Mouse (Mus musculus) kidney, embryonic 15.5 days (tissue): ENCODE measurements around the gene Psmb9. TPM values are rescaled to one million over a fixed set of nuclear protein-coding genes. Genes with fewer than 3 reads are reported as not detected.

Experiments used
- ATAC-seq: fragments of 200-750 bp; cut with Nextera tagmentation; replicated peaks from 2 replicates; pipeline ENCODE4 v1.8.0; 2017; ENCODE audit warnings: moderate TSS enrichment; ENCODE audit not compliant: low FRiP score
- H3K27ac ChIP-seq: fragments of 300-500 bp; sonication (generic); 2 replicates; pipeline ENCODE4 v1.5.1; 2015; ENCODE audit warnings: mild to moderate bottlenecking, inconsistent platforms
- H3K27me3 ChIP-seq: fragments of 300-500 bp; sonication (generic); 2 replicates; pipeline ENCODE4 v1.6.1; 2015; ENCODE audit warnings: inconsistent platforms
- H3K36me3 ChIP-seq: fragments of 300-500 bp; sonication (generic); 2 replicates; pipeline ENCODE4 v1.6.1; 2015; ENCODE audit warnings: inconsistent platforms
- H3K4me1 ChIP-seq: fragments of 300-500 bp; sonication (generic); 2 replicates; pipeline ENCODE4 v1.6.1; 2015; ENCODE audit warnings: inconsistent platforms
- H3K4me2 ChIP-seq: fragments of 300-500 bp; sonication (generic); 2 replicates; pipeline ENCODE4 v1.6.1; 2015; ENCODE audit warnings: moderate library complexity, mild to moderate bottlenecking, inconsistent platforms
- H3K4me3 ChIP-seq: fragments of 300-500 bp; sonication (generic); replicated peaks from 2 replicates; pipeline ENCODE4 v1.5.1; 2015; ENCODE audit warnings: mild to moderate bottlenecking, inconsistent platforms
- H3K9ac ChIP-seq: fragments of 300-500 bp; sonication (generic); 2 replicates; pipeline ENCODE4 v1.6.1; 2015; ENCODE audit warnings: mild to moderate bottlenecking, inconsistent platforms
- H3K9me3 ChIP-seq: fragments of 300-500 bp; sonication (generic); replicated peaks from 2 replicates; pipeline ENCODE4 v1.6.1; 2016; ENCODE audit warnings: inconsistent platforms
- WGBS: fragments of 180-500 bp; shearing (Covaris S2); methylation state at CpG from one replicate; pipeline ENCODE4 v1.1.7; 2015; ENCODE audit warnings: mixed read lengths; 5-methylcytosine and 5-hydroxymethylcytosine counted together
- polyA plus RNA-seq: library from polyadenylated mRNA; unstranded; fragments of >200 nt; fragmentation: Nextera tagmentation; extraction: Ambion mirVana; gene quantifications from 2 replicates; pipeline ENCODE4 v1.2.1, GENCODE M21; 2015

The Psmb9 gene
- polyA plus RNA-seq, 1 experiment from 2014 or later = 3.2 TPM

DNA sequence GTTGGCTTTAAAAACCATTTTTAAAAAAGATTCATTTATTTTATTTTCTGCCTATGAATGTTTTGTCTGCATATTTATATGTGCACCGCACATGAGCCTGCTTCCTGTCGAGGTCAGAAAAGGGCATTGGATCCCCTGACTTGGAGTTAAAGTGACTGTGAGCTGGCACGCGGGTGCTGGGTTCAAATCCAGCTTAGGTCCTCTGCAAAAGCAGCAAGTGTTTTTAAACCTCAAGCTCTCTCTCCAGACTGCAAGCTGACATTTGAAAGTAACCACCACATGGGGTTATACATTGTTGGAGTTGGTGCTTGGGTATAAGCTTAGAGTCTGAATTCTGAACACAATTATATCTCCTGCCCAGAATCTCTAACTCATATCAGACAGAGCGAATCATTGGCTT is 30.4 kb upstream of the Psmb9 start:
- Histone ChIP-seq H3K36me3 (no peaks in the 10 kb centered on the region), H3K4me2 (no peak overlapping the region), H3K27ac (no peak overlapping the region), H3K4me1 (0 out of 2 replicates have a peak, but pooled peaks cover 5% of the 10 kb centered on the region), H3K4me3 (no peak overlapping the region), H3K9me3 (no peaks in the 10 kb centered on the region), H3K9ac (no peak overlapping the region), H3K27me3 (peaks cover 32% of the 10 kb centered on the region)
- WGBS = 89% methylated on average over 5 of the region's 5 CpGs
- ATAC-seq = no peak

DNA sequence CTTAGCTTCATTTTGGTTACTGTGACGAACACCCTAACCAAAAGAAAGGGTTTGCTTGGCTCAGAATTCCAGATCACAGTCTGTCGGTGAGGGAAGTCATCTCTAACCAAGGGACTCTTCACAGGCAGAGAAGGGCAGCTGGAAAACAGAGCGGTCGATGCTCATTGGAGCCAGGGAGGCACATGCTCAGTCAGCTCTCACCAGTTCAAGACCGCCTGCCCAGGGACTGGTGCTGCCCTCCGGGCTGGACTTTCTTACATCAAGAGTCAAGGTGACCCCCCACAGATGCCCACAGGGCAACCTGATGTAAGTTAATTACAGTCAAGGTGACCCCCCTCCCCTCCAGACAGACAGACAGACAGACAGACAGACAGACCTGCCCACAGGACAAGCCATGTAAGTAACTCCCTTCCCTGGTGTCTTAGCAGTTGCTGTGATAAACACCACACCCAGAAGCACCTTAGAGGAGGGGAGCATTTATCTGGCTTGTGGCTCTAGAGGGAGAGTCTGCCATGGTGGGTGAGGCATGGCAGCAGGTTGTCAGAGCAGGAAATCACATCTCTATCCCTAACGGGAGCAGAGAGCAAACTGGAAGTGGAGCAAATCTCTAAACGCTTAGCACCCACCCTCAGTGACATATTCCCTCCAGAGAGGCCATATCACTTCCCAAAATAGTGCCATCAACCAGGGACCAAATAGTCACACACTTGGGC is 29.8 kb upstream of the Psmb9 start:
- H3K4me1 ChIP-seq = 0 out of 2 replicates have a peak, but pooled peaks cover 5% of the 10 kb centered on the region
- no peak overlapping the region for H3K27ac ChIP-seq
- peaks cover 38% of the 10 kb centered on the region for H3K27me3 ChIP-seq
- H3K9ac ChIP-seq = no peak overlapping the region
- no peaks in the 10 kb centered on the region for H3K36me3 ChIP-seq
- H3K4me3 ChIP-seq = no peak overlapping the region
- 87% methylated on average over 8 of the region's 8 CpGs for WGBS
- H3K4me2 ChIP-seq = no peak overlapping the region
- H3K9me3 ChIP-seq = no peaks in the 10 kb centered on the region
- no peak for ATAC-seq

DNA sequence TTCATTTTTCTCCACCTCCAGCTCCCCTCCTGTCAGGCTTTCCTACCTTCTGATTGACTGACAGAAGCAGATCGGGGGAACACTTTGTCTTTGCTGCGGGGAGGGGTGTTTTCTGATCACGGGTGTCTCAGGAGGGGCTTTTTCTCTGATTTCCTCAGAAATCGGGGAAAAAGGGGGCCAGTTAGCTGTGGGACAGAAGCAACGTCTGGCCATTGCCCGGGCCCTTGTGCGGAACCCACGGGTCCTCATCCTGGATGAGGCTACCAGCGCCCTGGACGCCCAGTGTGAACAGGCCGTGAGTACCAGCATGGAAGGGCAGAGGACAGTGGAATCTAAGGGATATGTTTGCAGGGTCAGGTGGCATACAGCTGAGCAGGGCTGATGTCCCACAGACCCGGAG is 27.6 kb upstream of the Psmb9 start:
- 88% methylated on average over 12 of the region's 12 CpGs for WGBS
- peaks cover 60% of the 10 kb centered on the region for H3K27me3 ChIP-seq
- no peak for ATAC-seq
- no peak overlapping the region for H3K27ac ChIP-seq
- no peak overlapping the region for H3K9ac ChIP-seq
- no peaks in the 10 kb centered on the region for H3K36me3 ChIP-seq
- H3K9me3 ChIP-seq = no peaks in the 10 kb centered on the region
- no peak overlapping the region for H3K4me3 ChIP-seq
- H3K4me2 ChIP-seq = no peak overlapping the region
- H3K4me1 ChIP-seq = 0 out of 2 replicates have a peak, but pooled peaks cover 10% of the 10 kb centered on the region

DNA sequence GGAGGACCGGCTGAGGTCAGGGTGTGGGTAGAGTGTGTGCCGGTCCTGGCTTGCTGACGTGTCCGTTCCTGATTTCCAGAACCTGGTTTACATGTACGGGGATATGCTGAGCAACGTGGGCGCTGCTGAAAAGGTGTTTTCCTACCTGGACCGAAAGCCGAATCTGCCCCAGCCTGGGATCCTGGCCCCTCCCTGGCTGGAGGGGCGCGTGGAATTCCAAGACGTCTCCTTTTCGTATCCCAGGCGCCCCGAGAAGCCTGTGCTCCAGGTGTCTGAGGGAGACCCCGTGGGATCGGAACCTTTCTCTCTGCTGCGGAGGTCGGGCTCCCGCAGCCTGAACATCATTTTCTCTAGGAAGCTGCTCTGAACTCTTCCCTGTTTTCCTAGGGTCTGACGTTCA is 26.4 kb upstream of the Psmb9 start:
- Histone ChIP-seq H3K27ac (no peak overlapping the region), H3K27me3 (peaks cover 73% of the 10 kb centered on the region), H3K9me3 (no peaks in the 10 kb centered on the region), H3K4me2 (peak overlapping the region; percentile 33), H3K4me3 (no peak overlapping the region), H3K4me1 (0 out of 2 replicates have a peak, but pooled peaks cover 10% of the 10 kb centered on the region), H3K36me3 (no peaks in the 10 kb centered on the region), H3K9ac (no peak overlapping the region)
- ATAC-seq = no peak
- WGBS = 42% methylated on average over 21 of the region's 21 CpGs

DNA sequence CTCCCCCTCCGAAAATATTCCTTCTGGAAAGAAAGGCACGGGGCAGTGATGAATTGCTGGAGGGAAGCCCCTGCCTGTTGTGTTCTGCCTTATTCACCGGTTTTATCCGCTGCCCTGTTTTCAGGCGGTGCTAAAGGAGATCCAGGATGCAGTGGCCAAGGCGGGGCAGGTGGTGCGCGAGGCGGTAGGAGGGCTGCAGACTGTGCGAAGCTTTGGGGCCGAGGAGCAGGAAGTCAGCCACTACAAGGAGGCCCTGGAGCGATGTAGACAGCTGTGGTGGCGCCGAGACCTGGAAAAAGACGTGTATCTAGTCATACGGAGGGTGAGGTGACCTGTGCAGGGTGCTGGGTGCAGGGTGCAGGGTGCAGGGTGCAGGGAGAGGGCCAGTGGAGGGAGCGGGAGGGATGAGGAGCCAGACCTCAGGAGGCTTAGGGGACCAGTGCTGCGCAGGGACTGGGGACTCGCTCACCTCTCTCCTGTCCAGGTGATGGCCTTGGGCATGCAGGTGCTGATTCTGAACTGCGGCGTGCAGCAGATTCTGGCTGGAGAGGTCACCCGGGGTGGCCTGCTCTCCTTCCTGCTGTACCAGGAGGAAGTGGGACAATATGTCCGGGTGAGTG is 24.3 kb upstream of the Psmb9 start:
- no peak for ATAC-seq
- 20% methylated on average over 23 of the region's 23 CpGs for WGBS
- Histone ChIP-seq H3K9me3 (no peaks in the 10 kb centered on the region), H3K9ac (no peak overlapping the region), H3K36me3 (no peaks in the 10 kb centered on the region), H3K27me3 (peaks cover 84% of the 10 kb centered on the region), H3K4me1 (0 out of 2 replicates have a peak, but pooled peaks cover 10% of the 10 kb centered on the region), H3K4me2 (no peak overlapping the region), H3K4me3 (no peak overlapping the region), H3K27ac (no peak overlapping the region)

DNA sequence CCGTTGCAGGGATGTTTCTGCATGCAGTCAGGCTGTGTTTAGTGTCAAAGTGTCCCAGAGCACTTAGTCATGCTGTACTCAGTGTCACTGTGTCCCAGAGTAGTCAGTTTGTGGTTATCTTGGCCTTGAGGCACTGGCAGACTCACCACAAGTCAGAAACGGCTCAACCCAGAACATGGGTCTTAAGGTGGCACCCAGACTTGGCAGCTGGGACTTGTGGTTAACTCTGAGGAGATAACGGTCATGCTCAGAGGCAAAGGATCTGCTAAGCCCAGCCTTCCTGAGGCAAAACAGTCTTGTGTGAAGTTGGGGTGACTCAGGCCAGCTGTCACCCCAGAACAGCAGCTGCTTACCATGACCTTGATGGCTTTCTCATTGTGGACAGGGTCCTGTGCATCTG is 23.0 kb upstream of the Psmb9 start:
- Histone ChIP-seq H3K4me3 (no peak overlapping the region), H3K9me3 (no peaks in the 10 kb centered on the region), H3K36me3 (no peaks in the 10 kb centered on the region), H3K27me3 (peaks cover 88% of the 10 kb centered on the region), H3K27ac (no peak overlapping the region), H3K4me2 (no peak overlapping the region), H3K9ac (no peak overlapping the region), H3K4me1 (peaks cover 12% of the 10 kb centered on the region; the same call in 1 of the 2 replicates)
- WGBS = 72% methylated on average over 3 of the region's 3 CpGs
- no peak for ATAC-seq

DNA sequence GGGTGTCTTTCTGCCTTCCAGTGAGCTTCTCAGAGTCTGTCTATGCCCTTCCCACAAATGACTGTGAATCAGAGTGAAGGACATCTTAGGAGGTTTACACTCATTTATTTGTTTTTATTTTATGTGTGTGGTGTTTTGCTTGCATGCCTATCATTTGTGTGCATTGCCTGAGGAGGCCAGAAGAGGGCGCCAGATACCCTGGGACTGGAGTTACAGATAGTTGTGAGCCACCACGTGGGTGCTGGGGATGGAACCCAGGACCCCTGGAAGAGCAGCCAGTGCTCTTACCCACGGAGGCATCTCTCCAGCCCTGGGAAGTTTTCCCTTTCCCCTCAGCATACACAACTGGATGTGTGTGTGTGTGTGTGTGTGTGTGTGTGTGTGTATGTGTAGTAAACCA is 22.1 kb upstream of the Psmb9 start:
- H3K27me3 ChIP-seq = peaks cover 91% of the 10 kb centered on the region
- peaks cover 20% of the 10 kb centered on the region for H3K4me1 ChIP-seq
- H3K4me3 ChIP-seq = no peak overlapping the region
- no peaks in the 10 kb centered on the region for H3K36me3 ChIP-seq
- no peak for ATAC-seq
- WGBS = 54% methylated on average over 3 of the region's 3 CpGs
- H3K4me2 ChIP-seq = no peak overlapping the region
- H3K9ac ChIP-seq = no peak overlapping the region
- H3K27ac ChIP-seq = no peak overlapping the region
- no peaks in the 10 kb centered on the region for H3K9me3 ChIP-seq

DNA sequence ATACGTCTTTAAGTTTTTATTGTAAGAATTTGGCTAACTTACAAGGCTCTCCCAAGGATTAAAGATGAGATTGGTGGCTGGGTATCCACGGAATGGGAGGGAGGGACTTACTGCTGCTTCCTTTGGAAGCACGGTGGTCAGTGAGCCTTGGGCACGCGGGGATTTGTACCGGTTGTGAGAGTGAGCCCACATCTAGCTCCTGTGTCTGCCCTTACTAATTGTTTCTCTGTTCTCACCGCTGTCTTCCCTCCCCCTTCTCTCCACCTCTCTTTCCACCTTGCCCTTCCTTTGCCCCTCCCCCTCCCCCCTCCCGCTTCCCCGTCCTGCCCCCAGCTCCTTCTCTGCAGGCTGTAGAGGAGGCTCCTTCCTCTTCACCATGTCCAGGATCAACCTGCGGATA is 20.9 kb upstream of the Psmb9 start:
- H3K9ac ChIP-seq = no peak overlapping the region
- H3K4me1 ChIP-seq = peaks cover 16% of the 10 kb centered on the region
- no peak overlapping the region for H3K27ac ChIP-seq
- no peak for ATAC-seq
- H3K36me3 ChIP-seq = no peaks in the 10 kb centered on the region
- H3K4me3 ChIP-seq = no peak overlapping the region
- H3K27me3 ChIP-seq = peaks cover 83% of the 10 kb centered on the region
- no peak overlapping the region for H3K4me2 ChIP-seq
- WGBS = 24% methylated on average over 8 of the region's 10 CpGs
- no peaks in the 10 kb centered on the region for H3K9me3 ChIP-seq

DNA sequence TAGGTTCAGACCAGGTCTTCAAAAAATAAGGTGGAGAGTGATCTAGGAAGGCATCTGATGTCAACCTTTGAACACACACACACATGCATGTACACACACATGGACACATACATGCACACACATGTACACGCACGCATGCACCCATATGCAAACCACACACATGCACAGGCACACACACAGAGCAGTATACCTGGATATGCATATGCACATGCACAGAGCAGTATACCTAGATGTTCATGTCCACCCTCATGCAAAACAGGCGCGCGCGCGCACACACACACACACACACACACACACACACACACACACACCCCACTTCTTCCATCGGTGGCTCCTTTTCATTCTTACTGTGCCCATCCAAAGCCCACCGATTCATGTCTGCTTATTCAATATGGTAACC is 20.3 kb upstream of the Psmb9 start:
- no peaks in the 10 kb centered on the region for H3K9me3 ChIP-seq
- peaks cover 83% of the 10 kb centered on the region for H3K27me3 ChIP-seq
- no peaks in the 10 kb centered on the region for H3K36me3 ChIP-seq
- 94% methylated on average over 9 of the region's 9 CpGs for WGBS
- no peak overlapping the region for H3K9ac ChIP-seq
- no peak for ATAC-seq
- H3K4me1 ChIP-seq = peaks cover 16% of the 10 kb centered on the region
- no peak overlapping the region for H3K27ac ChIP-seq
- no peak overlapping the region for H3K4me3 ChIP-seq
- H3K4me2 ChIP-seq = no peak overlapping the region

DNA sequence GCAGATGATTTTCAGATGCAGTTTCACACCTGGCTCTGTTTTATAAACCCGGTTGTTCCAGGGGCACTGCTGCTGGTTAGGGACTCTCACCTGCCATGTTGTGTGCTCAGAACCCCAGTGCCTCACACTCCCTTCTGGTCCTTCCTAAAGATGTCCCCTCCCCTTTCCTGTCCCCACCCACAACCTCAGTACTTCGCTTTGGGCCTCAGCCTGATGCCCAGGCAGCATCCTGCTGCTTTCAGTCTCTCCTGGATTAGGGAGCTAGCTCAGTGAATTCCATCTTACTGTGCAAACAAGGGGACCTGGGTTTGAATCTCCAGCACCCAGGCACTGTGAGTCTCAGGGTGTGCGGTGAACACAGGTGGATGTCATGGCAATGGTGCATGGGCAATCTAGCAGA is 19.9 kb upstream of the Psmb9 start:
- Histone ChIP-seq H3K4me2 (no peak overlapping the region), H3K36me3 (no peaks in the 10 kb centered on the region), H3K4me3 (no peak overlapping the region), H3K9ac (no peak overlapping the region), H3K9me3 (no peaks in the 10 kb centered on the region), H3K27me3 (peaks cover 81% of the 10 kb centered on the region), H3K27ac (no peak overlapping the region), H3K4me1 (peaks cover 16% of the 10 kb centered on the region)
- WGBS = 64% methylated on average over 3 of the region's 3 CpGs
- no peak for ATAC-seq

DNA sequence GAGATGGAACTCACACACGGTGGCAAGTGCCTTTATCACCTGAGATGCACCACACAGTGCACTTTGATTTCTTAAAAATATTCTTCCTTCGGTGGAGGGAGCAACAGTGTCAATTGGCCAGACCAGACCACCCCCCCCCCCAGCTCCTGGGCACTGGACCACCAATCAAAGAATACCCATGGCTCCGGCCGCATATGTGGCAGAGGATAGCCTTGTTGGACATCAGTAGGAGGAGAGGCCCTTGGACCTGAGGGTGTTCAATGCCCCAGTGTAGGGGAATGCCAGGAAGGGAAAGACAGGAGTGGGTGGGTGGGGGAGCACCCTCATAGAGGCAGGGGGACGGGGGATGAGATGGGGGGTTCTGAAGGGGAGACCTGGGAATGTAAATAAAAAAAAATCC is 19.2 kb upstream of the Psmb9 start:
- Histone ChIP-seq H3K9me3 (no peaks in the 10 kb centered on the region), H3K9ac (no peak overlapping the region), H3K27me3 (peaks cover 74% of the 10 kb centered on the region), H3K4me1 (peaks cover 12% of the 10 kb centered on the region), H3K36me3 (no peaks in the 10 kb centered on the region), H3K27ac (no peak overlapping the region), H3K4me3 (no peak overlapping the region), H3K4me2 (no peak overlapping the region)
- ATAC-seq = no peak
- 86% methylated on average over 5 of the region's 5 CpGs for WGBS

DNA sequence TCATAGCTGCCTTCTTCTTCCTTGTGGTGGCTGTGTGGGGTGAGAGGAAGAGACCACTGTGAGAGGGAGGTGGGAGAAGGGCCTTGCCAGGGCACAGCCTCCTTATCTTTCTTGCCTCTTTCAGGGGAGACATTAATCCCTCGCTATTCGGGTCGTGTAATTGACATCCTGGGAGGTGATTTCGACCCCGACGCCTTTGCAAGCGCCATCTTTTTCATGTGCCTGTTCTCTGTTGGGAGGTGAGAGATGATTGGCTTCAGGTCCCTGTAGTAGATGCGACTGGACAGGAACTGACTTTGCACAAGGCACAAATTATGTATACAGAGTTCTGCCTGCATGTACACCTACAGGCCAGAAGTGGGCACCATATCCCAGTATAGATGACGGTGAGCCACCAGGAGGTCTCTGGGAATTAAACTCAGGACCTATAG is 18.2 kb upstream of the Psmb9 start:
- ATAC-seq = no peak
- Histone ChIP-seq H3K4me2 (peak overlapping the region; percentile 96; the same call in 1 of the 2 replicates), H3K9me3 (no peaks in the 10 kb centered on the region), H3K9ac (no peak overlapping the region), H3K27me3 (peaks cover 67% of the 10 kb centered on the region), H3K36me3 (no peaks in the 10 kb centered on the region), H3K4me3 (peak overlapping the region; percentile 81; the same call in 1 of the 2 replicates), H3K27ac (no peak overlapping the region), H3K4me1 (peaks cover 11% of the 10 kb centered on the region)
- 21% methylated on average over 9 of the region's 9 CpGs for WGBS
